Comparison of ENCODE assay signal across 25 mouse cellular contexts in the genomic region with DNA sequence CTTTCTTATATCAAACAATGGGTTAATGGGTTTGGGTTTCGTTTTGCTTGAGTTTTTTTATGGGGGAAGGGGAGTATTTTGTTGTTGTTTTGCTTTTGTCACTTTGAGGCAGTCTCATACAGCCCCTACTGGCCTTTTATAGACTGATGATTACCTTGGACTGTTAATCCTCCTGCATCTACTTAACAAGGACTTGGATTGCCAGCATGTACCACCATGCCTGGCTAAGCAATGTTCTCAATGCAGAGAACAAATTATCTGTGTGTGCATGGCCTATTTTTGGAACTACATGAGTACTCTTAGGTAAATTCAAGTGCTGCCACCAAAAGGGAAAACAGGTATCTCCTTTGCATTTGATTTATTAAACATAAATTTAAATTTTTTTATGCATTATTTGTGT.
DNase-seq lines count a peak whose midpoint lies in the region; ATAC-seq and TF ChIP-seq lines count a peak whose summit lies in the region.
"Had no signal": no experiment of that assay in that cellular context is flagged by ENCODE, and none has a peak within 500 bp of the region (broad histone marks: within the 10 kb centered on the region; RNA-seq: fewer than 3 reads in every experiment).

No protein-coding gene starts in this region.

- peaks cover 3% of the 10 kb centered on the region; the same call in 1 of the 2 replicates for H3K4me1 ChIP-seq in heart, adult 2 months (ENCODE audit: control insufficient read depth, insufficient read depth, low read length)
- peaks cover 10% of the 10 kb centered on the region; the same call in 1 of the 2 replicates for H3K4me1 ChIP-seq in heart, postnatal 0 days (ENCODE audit: control insufficient read depth, insufficient read depth)
- H3K4me1 ChIP-seq in heart, embryonic 11.5 days (ENCODE audit: control insufficient read depth, insufficient read depth, low read length), result no peaks in the 10 kb centered on the region
- H3K4me1 ChIP-seq: forebrain, embryonic 10.5 days; heart, embryonic 10.5 days had no signal

- intact Hi-C loops in heart, adult 2 months (cut with DNase I), result loop anchor here (5.0 kb wide), 1 partner anchor 91 kb away; no protein-coding TSS in a partner anchor
- intact Hi-C loops in heart, postnatal 14 days (cut with DNase I), result no loop called here

- TF ChIP-seq EP300 in heart, adult 2 months (IDR thresholded peaks at IDR 0.05; ENCODE audit: insufficient read depth, low read depth, low read length), result no peak
- no peak for TF ChIP-seq EP300 in heart, postnatal 0 days (IDR thresholded peaks at IDR 0.05; ENCODE audit: low read depth)

- no peak overlapping the region for H3K4me3 ChIP-seq in heart, adult 2 months
- no peak overlapping the region for H3K4me3 ChIP-seq in heart, postnatal 0 days (ENCODE audit: low read depth, low read length)
- H3K4me3 ChIP-seq in heart, embryonic 11.5 days (ENCODE audit: low read depth, low read length), result no peak overlapping the region
- H3K4me3 ChIP-seq: forebrain, embryonic 10.5 days; gastrocnemius, adult 2 months; heart, embryonic 10.5 days had no signal

- WGBS in heart, adult 2 months, result 41% methylated on average over 1 of the region's 1 CpGs
- WGBS in heart, postnatal 0 days, result 57% methylated on average over 1 of the region's 1 CpGs
- WGBS in heart, embryonic 11.5 days (ENCODE audit: insufficient replicate concordance), result 69% methylated on average over 1 of the region's 1 CpGs

- TF ChIP-seq POLR2A in heart, adult 2 months (IDR thresholded peaks at IDR 0.05; ENCODE audit: insufficient read depth, low read depth, low read length), result no peak

- 0 out of 2 replicates have a peak, but pooled peaks have one; percentile 8 for TF ChIP-seq CTCF in heart, adult 2 months (IDR thresholded peaks at IDR 0.05)
- TF ChIP-seq CTCF in heart, postnatal 0 days (IDR thresholded peaks at IDR 0.05; ENCODE audit: low read depth), result 0 out of 2 replicates have a peak, but pooled peaks have one; percentile 4

- no peak overlapping the region for H3K4me2 ChIP-seq in heart, postnatal 0 days (ENCODE audit: low read depth, low read length)
- no peak overlapping the region for H3K4me2 ChIP-seq in heart, embryonic 11.5 days
- H3K4me2 ChIP-seq: hindbrain, embryonic 14.5 days had no signal

- peak; percentile 23 for DNase-seq in cerebellum, adult 9-11 months
- DNase-seq in cerebellum, adult 8-10 months, result no peak
- no peak for DNase-seq in heart, adult 2 months
- no peak for DNase-seq in heart, postnatal 14 days
- DNase-seq in heart, postnatal 0 days (ENCODE audit: low spot score), result peak; percentile 41
- DNase-seq: adrenal gland, adult 2 months; adrenal gland, postnatal 14 days; cerebellum, postnatal 36 days; forebrain, postnatal 0 days; gastrocnemius, adult 2 months; gastrocnemius, postnatal 14 days; heart, adult 11 months; heart, postnatal 10 days; heart, postnatal 4 days; kidney, adult 18-20 months; kidney, adult 9 months had no signal

- H3K27ac ChIP-seq in heart, adult 2 months, result no peak overlapping the region; the same call in 1 of the 2 replicates
- H3K27ac ChIP-seq in heart, postnatal 0 days (ENCODE audit: low read depth), result peak overlapping the region; percentile 57
- H3K27ac ChIP-seq in heart, embryonic 11.5 days (ENCODE audit: low read depth, low read length), result no peak overlapping the region
- H3K27ac ChIP-seq: forebrain, embryonic 10.5 days; gastrocnemius, adult 2 months; heart, embryonic 10.5 days; hindbrain, embryonic 14.5 days; hindbrain, postnatal 0 days had no signal

- no peaks in the 10 kb centered on the region for H3K79me2 ChIP-seq in heart, adult 2 months (replicated peaks; ENCODE audit: control insufficient read depth, insufficient read depth, low read length)

- ATAC-seq in heart, postnatal 0 days (ENCODE audit: insufficient read depth, low read depth), result peak; percentile 57; the same call in 1 of the 2 replicates
- no peak for ATAC-seq in heart, embryonic 11.5 days (replicated peaks; ENCODE audit: insufficient number of reproducible peaks, low FRiP score, low TSS enrichment)
- ATAC-seq: CD4-positive, CD25-positive, alpha-beta regulatory T cell, adult 4 months; forebrain, embryonic 14.5 days; forebrain, postnatal 0 days; hindbrain, postnatal 0 days; inflammation-experienced regulatory T-cells, adult 6 months; intestine, embryonic 16.5 days had no signal

- H3K27me3 ChIP-seq in heart, adult 2 months (ENCODE audit: control insufficient read depth, insufficient read depth, low read length), result no peaks in the 10 kb centered on the region
- no peaks in the 10 kb centered on the region for H3K27me3 ChIP-seq in heart, postnatal 0 days (ENCODE audit: control insufficient read depth, insufficient read depth, low read length)
- no peaks in the 10 kb centered on the region for H3K27me3 ChIP-seq in heart, embryonic 11.5 days (ENCODE audit: control insufficient read depth, insufficient read depth, low read length)

- peaks cover 3% of the 10 kb centered on the region; the same call in 1 of the 2 replicates for H3K36me3 ChIP-seq in heart, adult 2 months (ENCODE audit: control insufficient read depth, insufficient read depth, low read length)
- H3K36me3 ChIP-seq in heart, postnatal 0 days (replicated peaks; ENCODE audit: control insufficient read depth, insufficient read depth, low read length), result peaks cover 3% of the 10 kb centered on the region; the same call in 1 of the 2 replicates
- H3K36me3 ChIP-seq in heart, embryonic 11.5 days (ENCODE audit: control insufficient read depth, insufficient read depth, low read length), result peaks cover 8% of the 10 kb centered on the region; the same call in 1 of the 2 replicates

- no peak overlapping the region for H3K9ac ChIP-seq in heart, adult 2 months (ENCODE audit: low read depth, low read length)
- no peak overlapping the region for H3K9ac ChIP-seq in heart, postnatal 0 days (replicated peaks; ENCODE audit: low read depth, low read length)
- no peak overlapping the region for H3K9ac ChIP-seq in heart, embryonic 11.5 days (ENCODE audit: low read depth, low read length)
- H3K9ac ChIP-seq: forebrain, postnatal 0 days; hindbrain, embryonic 14.5 days had no signal

- H3K9me3 ChIP-seq in heart, postnatal 0 days (replicated peaks; ENCODE audit: control insufficient read depth, low read length), result no peaks in the 10 kb centered on the region
- H3K9me3 ChIP-seq in heart, embryonic 11.5 days (replicated peaks; ENCODE audit: control insufficient read depth, low read length), result no peaks in the 10 kb centered on the region
- H3K9me3 ChIP-seq: heart, embryonic 10.5 days had no signal

Comparison
In these comparisons a context has a peak if more than half of its experiments do, and no peak if none do; other contexts are left out.
1. DNase-seq: peak in cerebellum, adult 9-11 months (single experiment) and heart, postnatal 0 days (single experiment); none in cerebellum, adult 8-10 months (single experiment), heart, adult 2 months (0 of 2) and heart, postnatal 14 days (0 of 2).